Mouse (Mus musculus) WW6 (cell line): Measurements from ENCODE around the gene Gm20422.

Source experiments
- DNase-seq: peaks from one replicate; pipeline ENCODE4 v3.0.0-alpha.2; 2013; ENCODE audit warnings: low read depth, low spot score

The Gm20422 gene

DNA sequence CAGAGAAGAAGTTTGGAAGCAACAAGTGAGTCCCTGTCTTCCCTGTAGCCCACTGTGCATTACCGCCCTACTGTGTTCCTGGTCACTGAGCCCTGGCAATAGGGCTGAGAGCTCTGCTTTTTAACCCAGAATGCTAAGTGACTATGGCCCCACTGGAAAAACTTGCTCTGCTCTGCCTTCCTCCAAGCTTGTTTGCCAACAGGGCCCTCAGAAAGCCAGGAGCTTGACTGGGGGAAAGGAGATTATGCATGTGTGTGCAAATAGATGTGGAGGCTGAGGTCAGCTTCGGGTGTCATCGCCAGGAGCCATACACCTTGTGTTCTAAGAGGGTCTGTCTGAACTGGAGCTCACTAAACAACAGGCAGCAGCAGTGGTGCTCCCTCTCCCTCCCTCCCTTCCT lies 19.4 kb upstream of the Gm20422 start:
- no peak for DNase-seq

DNA sequence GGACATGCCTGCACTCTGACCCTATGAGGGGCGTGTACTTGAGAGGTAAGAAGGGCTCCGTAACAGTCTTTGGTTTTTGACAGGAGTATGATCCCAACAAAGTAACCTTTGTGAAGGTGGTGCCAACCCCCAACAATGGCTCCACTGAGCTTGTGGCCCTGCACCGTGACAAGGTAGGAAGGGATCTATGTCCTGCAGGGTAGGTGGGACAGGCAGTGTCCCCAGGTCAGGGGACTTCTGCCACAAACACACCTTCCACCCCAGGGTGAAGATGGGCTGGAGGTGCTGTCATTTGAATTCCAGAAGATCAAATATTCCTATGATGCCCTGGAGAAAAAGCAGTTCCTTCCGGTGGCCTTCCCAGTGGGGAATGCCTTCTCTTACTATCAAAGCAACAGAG lies 19.0 kb upstream of the Gm20422 start:
- DNase-seq = no peak

- no peak for DNase-seq
Observed at GRCm38 (mm10) chr8:69791415-69792068, 16.9 kb upstream of the Gm20422 start.

GRCm38 (mm10) chr8:69790773-69791367 lies 16.2 kb upstream of the Gm20422 start, which contains the start of the genes Atp13a1 and Zfp866:
Gene Atp13a1, plus strand, starts transcription at chr8:69791163.
Gene Zfp866, minus strand, starts transcription at chr8:69791178.
- DNase-seq = peak; percentile 85

DNA sequence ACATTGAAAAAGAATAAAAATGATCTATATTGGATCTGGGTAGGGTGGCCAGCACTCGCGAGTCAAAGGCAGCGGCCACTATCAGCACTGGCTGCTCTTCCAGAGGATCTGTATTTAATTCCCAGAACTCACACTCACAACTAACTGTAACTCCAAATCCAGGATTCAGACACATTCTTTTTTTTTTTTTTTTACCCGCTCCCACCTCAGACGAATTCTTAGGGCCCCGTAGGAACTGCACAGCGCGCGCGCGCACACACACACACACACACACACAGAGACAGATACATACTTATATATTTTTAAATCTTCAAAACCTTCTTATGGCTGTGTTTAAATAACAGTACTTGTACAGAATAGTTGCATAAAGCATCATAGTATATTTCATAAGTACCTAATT lies 15.7 kb upstream of the Gm20422 start:
- DNase-seq = no peak

GRCm38 (mm10) chr8:69789731-69790130 lies 15.0 kb upstream of the Gm20422 start:
- no peak for DNase-seq

GRCm38 (mm10) chr8:69789105-69789504 lies 14.4 kb upstream of the Gm20422 start:
- no peak for DNase-seq

DNA sequence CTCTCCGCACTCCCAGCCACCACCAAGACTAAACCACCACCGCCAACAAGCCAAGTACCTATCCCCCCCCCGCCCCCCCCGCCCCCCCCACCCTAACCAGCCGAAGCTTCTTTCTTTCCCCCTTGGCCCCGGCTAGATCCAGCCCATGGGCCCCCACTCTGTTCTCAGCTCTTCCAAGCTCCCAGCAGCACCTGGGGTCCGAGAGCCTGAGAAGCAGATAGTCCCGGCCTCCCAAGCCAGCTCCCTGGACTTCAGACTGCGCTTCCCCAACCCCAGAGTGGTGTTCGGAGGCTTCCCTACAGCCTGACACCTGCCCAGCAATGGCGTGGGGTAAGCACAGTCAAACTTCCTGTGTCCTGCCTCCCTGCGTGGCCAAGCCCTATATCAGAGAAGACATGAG lies 2.4 kb upstream of the Gm20422 start:
- no peak for DNase-seq

- DNase-seq = no peak
Observed at GRCm38 (mm10) chr8:69775149-69775534, 456 bp upstream of the Gm20422 start.

GRCm38 (mm10) chr8:69772106-69772505 lies 2.6 kb downstream of the Gm20422 start:
- DNase-seq = no peak

DNA sequence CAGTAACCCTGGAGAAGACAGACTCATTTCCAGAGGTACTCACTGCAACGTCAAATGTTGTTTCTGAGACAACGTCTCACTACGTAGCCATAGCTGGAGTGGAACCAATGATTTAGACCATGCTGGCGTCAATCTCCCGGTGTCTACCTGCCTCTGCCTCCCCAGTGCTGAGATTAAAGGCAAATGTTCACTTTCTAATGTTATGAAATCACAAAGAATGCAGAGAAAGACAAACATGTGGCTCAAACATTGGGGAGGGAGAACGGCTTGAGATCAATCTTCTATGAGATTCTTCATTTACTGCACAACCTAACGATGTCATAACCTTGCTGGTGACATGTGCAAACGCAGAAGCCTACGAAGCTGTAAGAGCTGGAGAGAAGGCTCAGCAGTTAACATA lies 3.5 kb downstream of the Gm20422 start:
- no peak for DNase-seq

DNA sequence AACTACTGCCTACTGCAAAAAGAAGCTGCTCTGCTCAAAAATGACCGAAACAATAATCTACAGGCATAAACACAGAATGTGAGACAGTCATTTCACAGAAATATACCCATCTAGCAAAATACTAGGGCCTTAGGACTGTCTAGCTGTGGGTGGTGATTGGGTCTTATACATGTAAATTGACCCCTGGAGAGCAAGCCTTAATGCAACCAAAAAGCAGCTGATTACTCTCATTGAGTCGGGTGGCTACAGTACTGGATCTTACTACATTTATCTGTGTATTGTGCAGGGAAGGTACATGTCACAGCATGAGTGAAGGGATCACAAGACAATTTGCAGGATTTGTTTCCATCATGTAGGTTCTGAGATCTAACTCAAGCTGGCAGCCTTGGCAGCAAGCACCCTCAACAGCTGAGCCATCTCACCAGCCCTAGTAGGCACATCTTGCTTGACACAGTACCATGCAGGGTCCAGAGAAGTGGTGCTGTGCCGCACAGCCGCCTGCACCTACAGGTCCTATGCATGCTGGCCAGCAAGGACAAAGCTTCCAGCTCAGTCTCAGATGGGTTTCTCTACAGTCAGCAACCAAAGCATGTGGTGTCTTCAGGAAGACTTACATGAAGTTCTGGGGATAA lies 12.8 kb downstream of the Gm20422 start:
- no peak for DNase-seq

DNA sequence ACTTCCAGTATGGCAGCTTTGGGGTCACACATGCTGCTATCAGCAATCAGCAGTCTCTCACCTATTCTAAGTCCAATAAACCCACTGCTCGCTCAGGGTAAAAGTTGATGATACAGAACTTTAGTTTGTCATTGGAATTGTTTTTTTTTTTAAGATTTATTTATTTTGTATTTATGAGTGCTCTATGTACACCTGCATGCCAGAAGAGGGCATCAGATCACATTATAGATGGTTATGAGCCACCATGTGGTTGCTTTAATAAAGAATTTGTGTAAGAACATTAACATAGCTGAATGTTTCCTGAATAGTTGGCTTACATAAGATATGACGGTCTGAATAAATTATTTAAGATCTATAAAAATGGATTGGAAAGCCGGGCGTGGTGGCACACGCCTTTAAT lies 16.4 kb downstream of the Gm20422 start:
- DNase-seq = no peak

DNA sequence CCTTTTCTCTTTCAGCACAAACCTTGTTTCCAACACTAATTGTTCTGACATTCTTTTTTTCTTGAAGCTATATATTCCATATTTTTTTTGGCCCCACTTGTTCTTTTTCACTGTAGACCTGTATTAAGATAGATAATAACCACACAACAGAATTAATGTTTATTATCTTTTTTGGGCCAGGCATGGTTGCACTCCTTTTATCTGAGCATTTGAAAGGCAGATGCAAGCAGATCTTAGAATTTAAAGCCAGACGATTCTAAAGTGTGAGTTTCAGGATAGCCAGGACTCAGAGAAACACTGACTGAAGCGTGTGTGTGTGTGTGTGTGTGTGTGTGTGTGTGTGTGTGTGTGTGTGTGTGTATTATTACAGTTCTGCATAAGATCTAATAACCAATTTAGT lies 22.2 kb downstream of the Gm20422 start:
- no peak for DNase-seq

DNA sequence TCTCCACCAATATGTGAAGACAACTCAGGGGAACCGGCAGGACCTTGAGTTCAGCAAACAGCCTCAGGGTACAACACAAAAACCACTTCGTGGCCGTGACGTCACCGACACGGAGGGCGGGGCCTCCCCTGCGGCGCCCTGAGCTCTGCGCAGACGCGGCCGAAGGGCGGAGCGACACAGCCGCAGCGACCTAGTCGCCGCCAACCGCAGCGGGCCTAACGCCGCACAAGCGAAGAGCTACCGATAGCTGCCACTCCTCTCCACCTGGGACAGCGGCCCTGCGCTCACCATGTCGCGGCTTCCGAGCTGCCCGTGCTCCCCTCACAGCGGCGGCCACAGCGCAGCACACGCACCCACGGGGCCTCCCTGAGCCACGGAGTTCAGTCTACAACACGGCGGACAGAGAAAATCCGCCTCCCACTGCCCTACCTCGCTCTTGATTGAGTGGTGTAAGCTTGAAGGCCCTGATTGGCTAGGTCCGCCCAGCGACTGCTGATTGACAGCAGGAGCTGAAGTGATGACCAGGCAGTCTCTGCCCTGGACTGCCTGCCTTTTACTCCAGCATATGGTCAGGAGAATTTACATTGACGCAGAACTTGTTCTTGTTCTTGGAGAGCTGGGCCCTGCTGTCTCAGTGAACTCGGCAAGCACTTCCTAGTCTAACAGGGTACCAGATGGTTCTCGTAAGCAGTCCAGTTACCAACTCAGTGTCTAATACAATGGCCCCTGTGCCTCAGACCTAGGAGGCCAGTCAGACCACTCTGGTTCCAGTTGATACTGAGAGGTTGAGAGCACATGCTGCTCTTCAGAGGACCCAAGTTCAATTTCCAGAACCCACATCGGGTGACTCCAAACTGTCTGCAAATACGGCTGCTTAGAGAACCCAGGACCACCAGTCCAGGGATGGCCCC lies 24.9 kb downstream of the Gm20422 start, which contains the start of gene Zfp963:
TSS of gene Zfp963 (minus strand) at position 427 of the 911 bp plus-strand sequence.
- peak; percentile 98 for DNase-seq

DNA sequence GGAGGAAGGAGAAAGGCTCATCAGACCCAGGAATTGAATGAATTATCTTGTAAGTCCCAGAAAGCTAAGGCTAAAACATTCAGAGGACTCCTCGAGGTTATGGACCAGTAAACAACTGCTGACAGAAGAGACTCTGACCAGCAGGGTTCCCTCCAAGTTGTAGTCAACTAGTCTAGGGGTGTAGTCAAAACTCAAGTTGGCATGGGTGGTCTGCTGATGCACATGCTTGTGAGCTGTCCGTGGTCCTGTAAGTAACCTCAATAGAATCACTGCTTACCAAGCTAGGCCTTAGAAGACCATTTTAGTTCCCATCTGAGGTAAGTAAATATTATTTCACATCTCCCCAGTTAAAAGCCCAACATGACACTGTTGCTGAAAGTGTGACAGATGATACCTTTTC lies 33.5 kb downstream of the Gm20422 start:
- DNase-seq = no peak

DNA sequence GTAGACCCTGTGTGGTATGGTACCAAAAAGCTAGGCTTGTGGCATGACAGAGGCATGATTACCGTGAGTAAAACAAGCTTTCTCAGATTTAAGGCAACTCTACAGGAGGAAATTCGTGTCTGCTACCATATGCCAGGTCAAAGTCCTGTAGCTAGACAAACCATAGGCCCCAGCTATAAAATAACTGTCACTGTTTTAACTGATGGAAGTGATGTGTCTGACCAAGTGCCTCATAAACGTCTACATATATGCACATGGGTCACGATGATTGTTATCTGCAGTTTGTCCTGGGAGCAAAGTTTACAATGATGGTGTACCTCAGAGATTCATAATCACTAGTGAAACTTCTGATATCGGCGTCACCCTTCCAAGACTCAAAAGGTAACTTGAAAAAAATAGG lies 33.9 kb downstream of the Gm20422 start:
- DNase-seq = no peak

DNA sequence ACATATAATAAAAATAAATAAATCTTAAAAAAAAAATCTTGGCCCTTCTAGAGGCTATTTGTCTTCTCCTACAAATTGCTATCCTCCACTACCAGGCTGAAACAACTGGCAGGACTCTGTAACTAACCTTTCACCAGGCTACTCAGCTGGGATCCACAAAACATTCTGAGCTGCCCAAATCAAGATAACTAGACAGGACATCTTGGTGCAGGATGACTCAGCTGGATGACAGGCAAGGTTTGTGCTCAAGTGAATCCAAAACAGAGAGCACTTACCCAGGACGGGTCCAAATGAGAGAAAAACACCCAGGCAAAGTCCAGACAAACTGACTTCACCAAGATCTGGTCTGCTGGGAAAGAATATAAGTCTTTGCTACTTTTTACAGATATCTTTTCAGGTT lies 39.2 kb downstream of the Gm20422 start:
- no peak for DNase-seq

- DNase-seq = no peak
Observed at GRCm38 (mm10) chr8:69717232-69717580, 57.5 kb downstream of the Gm20422 start.

DNA sequence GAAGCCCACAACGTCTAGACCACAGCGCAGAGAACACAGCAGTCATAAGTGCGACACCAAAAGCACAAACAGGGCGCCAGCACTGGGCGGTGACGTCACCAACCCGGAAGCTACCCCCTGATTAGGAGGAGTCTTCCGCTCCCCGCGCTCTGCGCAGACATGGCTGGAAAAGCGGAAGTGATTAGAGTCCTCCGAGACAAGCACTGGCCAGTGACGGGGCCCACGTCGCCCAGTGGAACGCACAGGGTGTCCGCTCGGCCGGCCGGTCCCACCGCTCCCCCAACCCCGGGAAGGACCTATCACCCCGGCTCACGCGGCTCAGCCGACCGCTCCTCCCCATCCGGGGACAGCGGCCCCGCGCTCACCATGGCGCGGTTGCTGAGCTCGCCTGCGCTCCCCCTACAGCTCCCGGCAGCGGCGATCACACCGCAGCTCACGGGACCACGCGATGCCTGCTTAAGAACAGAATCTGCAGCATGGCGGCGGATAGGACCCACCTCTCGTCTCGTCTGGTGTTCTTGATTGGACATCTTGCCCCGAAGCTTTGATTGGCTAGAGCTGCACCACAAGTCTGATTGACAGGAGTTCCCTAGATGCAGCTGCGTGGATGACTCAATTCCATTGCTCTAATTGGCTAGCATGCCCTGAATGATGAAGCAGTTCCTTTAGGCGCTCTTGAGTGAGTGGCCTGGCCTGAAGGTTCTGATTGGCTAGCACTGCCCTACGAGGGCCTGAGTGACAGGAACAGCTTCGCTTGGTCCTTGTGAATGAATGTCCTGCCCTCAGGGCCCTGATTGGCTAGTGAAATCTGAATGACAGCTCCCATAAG lies 58.1 kb downstream of the Gm20422 start:
- peak; percentile 98 for DNase-seq

DNA sequence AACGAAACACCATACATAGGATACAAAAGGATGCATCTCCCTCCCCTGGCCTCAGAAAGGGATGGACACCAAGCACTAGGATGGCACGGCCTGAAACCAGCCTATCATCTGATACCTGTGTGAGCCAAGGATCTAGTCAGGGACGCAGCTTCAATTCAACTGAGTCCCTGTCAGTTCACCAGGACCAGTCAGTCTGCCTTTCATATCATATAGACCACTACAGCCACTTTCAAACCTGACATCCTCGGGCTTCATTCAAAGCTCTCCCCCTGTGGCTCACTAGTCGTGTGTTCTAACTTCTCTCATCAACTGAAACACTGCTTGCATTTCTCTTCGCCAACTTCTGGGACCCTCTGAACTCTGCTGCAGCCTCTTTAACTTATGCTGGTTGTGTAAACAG lies 59.3 kb downstream of the Gm20422 start:
- DNase-seq = no peak
